Mouse (Mus musculus): ENCODE results near the gene Pcgf3.

Pcgf3 gene

DNA sequence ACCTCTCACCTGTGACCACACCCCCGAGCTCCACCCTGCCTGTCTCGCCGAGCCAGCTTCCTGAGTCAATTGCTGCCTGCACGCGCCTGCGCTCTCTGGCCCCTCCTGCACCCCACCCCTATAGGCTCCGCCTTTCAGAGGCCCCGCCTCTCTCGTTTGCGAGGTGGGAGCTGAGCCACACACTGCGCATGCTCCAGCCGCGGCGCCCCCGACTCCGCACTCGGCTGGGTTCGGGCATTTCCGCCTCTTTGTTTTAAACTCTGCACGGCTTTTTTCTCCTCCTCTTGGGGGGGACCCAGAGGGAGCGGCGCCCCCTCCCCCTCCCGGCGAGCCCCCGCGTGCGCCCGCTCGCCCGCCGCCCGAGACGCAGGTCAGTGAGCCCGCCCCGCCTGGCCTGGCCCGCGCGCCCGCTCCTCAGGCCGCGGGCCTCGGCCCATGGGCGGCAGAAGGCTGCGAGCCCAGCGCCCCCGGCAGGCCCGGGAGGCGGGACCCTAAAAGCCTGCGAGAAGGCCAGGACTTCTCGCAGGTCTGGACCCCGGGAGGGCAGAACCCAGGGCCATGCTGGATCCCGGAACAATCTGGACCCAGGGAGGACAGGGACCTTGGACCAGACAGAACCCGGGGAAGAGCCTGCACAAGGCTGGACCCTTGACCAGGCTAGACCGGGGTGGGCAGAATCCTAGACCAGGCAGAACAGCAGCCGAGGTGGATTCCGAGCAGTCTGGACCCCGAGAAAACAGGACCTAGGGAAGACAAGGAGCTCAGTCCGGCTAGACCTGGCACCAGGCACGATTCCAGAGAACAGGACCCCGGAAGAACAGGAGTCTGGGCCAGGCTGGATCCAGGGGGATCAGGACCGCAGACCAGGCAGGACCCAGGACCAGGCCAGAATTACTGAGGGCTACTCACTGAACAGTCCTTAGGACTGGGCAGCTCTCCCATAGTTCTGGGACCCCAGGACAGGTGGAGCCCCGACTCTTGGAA, at the start of gene Pcgf3:
Gene Pcgf3, plus strand, starts transcription at position 151 of the 984 bp plus-strand sequence.
- peak; percentile 100 for DNase-seq

DNA sequence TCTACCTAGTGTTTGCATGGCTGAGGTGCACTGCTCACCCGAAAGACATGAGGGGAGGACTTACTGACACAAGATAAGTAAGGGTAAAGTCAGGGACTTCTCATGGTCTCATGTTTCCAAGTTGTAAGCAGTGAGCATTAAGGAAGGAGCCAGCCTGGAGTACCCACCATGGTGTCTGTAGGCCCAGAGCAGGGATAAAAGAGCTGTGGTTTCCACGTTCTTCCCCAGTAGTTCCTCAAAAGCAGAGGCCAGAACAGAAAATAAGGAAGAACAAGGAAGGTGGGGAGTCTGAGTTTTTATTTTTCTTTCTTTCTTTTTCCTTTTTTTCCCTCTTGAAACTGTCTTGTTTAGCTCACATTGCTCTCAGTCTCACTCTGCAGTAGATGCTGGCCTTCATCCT, 46.3 kb upstream of the Pcgf3 start:
- DNase-seq, result no peak

DNA sequence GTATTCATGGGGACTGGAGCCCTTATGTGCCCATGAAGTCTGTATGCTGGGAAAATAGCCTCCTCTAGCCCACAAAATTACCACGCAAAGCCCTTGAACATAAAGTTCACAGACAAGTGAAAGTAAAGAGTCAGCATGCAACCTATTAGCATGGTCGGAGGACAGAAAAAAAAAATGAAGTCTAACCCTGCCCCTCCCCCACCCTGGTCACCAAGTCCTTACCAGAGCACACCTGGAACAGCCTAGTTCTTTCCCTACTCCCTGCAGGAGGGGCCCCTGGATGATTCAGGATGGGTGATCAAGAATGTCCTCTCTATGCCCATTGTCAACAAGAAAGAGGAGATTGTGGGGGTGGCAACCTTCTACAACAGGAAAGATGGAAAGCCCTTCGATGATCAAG, 38.3 kb upstream of the Pcgf3 start:
- no peak for DNase-seq

DNA sequence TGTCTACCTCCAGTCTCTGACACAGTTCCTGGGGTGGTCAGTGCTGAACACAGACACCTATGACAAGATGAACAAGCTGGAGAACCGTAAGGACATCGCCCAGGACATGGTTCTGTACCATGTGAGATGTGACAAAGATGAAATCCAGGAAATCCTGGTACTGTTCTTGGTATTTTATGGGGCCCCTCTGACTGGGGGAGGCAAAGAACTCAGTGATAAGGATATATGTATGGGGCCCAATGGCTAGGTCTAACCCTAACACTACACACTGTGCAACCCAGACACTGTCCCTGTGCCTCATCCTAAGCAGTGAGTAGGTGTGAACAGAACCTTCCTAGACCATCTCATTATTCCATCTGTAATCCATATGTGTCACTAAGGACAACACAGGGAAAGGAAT, 37.6 kb upstream of the Pcgf3 start:
- no peak for DNase-seq

DNA sequence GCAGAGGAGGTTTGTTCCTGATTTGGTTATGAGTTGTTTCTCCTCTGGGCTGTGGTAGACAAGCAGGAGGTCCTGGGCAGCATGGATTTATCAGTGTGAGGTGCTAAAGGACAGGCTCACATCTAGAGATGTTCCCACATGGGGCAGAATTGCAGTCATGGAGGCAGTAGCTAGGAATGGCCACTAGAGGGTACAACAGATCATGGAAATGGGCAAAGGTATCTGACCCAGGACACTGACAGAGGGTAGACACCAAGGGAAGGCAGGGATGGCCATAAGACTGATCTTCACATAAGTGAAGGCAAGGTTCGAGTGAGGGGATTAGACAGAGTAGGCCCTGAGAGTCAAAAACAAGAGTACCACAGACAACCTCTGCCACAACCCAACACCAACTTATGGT, 33.8 kb upstream of the Pcgf3 start:
- DNase-seq, result peak; percentile 60

DNA sequence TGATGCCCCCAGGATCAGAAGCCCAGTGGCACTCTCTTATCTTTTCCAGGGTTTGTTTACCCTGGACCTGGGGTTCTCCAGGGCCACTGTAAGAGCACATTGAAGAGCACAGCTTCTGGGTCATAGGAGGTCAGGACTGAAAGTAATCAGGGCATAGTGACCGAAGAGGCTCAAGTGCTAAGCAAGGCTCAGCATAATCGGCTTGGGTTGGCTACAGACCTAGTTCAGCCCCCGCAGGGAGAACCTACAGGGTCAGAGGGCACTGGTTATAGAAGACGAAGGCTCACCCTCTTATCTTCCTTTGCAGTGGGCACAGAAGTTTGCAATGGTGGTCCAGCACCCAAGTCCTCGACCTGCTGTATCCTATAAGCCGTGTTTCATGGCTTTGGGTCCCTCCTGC, 29.8 kb upstream of the Pcgf3 start:
- DNase-seq, result no peak

DNA sequence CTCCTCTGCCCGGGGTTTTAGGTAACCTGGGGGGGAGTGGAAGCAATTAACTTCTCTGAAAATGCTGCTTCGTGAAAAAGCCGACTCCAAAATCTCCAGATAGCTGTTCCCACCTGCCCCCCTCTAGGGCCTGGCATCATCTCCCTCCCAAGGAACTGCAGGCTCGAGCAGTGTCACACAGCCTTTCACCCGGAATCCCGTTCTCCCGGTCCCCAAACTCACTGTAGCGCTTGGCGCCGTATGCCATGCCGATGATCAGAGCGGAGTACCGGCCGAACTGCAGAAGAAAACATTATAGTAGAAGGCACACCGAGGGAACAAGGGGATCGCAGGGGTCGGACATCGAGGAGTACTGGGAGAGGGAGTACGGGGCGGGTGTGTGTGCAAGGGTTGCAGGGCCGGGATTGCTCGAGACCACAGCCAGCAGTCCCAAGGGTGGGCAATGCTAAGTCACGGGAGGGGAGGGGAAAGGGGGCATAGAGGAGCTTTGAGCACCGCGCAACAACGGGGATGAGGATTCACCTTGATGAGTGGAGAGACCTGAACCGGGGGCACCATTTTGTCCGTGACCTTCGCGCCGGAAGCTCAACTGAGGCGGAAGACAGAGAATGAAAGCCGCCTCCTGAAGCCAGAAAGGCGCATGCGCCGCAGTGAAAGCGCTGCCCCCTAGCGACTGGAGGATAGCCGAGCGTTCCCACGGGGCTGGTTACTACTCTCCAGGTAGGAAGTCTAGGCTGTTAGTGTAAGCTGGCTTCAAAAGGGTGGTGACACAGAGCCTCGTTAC, 27.0 kb upstream of the Pcgf3 start, which contains the start of gene Atp5k:
Gene Atp5k, minus strand, starts transcription at position 645 of the 784 bp plus-strand sequence.
- DNase-seq, result peak; percentile 95

DNA sequence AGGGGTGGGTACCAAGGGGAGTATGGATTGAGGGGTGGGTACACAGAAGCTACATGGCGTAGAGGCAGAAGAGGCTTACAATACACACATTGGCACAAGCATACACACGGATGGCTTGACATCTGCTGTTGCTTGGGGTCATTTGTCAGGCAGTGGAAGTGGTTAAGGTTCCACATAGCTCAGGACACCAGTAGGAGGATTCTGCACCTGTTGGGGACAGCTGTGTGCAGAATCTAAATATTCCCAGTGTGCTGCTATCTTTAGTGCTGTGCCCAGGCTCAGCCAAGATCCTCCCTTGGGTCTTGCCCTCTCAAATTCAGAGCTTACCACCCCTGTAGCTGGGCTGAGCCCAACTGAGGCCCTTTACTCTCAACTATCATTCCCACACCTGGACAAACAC, 24.9 kb upstream of the Pcgf3 start:
- no peak for DNase-seq

DNA sequence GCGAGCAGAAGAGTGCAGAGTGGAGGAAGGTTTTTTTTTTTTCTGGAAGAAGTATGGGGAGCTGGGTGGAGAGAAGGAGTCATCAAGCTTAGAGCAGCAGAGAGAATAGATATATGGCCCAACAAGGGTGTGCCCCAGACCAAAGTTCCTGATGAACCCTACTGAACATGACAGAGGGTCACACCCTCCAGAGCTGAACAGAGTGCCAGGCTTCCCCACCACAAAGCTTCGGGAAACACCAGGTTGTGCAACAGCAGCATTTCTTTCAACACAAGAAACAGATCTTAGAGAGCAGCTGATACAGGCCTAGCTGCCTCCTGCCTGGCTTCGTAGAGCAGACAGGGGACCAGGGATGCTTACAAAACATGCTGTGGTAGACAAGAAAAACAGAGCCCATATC, 14.1 kb upstream of the Pcgf3 start:
- no peak for DNase-seq

DNA sequence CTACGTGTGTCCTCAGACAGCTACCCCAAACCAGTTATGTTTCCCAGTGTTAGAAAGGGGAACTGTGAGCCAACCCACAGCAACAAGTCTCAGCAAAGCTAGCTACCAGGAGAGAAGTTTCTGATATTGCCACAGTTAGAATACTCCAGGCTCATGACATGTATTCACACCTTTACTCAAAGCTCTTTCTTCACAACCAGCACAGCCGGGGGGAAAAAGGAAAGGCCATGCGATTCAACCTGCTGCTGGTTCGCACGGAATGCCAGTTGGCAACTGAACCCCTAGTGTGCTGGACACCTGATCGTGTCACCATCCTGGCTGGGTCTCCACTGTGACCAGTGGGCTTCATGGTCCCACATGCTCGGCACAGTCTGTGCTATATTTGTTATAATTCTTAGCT, 13.2 kb upstream of the Pcgf3 start:
- no peak for DNase-seq

DNA sequence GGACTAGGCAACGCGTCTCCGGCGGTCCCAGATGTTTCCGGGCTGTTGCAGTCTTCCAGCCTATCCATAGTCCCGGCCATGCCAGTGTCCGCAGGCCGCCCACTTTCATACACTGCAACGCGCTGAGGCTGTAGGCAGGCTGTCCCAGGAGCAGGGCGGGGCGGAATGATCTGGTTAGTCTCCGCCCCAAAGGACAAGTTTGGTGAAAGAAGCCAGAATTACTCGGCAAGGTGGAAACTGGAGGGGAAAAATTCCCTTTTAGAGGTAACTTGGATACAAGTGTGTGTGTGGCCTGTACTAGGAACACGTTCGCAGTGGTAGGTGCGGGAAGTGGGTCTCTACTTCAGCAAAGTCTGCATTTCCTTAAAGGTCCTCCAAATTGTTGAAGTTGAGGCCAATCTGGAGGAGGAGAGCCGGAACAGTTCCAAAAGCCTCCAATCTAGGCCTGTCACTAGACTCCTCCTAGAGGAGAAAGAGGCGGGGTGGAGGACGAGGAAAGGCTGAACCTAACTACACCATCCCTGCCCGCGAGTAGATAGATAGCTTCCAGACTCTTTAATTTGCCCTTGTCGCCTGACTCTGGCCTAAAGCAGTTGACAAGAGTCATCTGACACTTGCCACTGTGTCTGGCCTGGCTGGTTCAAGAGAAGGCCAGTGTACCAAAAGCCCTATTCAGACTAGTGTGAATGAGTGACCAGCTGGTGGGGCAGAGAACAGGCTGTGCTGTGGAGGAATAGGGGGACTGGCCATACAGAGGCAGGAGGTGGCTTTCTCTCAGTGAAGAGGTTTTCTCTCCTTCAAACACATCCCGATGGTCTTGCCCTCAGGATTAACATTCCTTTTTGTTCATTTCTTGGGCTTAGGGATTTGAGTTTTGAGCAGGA, 12.0 kb upstream of the Pcgf3 start, which contains the start of gene Mfsd7a:
Gene Mfsd7a, minus strand, starts transcription at position 107 of the 884 bp plus-strand sequence.
- DNase-seq, result no peak

DNA sequence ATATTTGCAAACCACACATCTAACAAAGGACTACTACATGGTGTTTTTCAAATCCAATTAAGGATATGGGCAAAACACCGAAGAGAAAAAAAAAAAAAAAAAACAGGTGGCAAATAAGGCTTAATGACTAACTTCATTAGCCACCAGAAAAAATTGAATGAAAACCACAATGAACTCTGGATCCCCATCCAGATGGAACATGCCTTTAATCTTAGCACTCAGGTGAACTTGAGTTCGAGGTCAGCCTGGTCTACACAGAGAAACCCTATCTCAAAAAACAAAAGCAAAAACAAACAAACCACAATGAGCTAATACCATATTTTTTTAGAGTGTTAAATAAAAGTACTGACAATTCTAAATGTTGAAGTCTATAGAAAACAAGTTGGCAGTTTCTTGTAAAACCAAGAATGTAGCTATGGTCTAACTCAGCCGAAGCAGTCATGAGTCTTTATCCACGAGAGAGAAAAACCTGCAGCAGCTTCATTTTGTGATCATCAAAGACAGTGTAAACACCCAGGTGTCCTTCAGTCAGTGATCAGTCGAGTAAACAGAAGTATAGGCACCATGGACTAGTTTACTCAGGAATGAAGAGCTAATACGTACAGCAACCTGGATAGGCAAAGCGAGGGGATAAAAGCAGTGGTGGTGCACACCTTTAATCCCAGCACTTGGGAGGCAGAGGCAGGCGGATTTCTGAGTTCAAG, 10.0 kb upstream of the Pcgf3 start:
- no peak for DNase-seq

DNA sequence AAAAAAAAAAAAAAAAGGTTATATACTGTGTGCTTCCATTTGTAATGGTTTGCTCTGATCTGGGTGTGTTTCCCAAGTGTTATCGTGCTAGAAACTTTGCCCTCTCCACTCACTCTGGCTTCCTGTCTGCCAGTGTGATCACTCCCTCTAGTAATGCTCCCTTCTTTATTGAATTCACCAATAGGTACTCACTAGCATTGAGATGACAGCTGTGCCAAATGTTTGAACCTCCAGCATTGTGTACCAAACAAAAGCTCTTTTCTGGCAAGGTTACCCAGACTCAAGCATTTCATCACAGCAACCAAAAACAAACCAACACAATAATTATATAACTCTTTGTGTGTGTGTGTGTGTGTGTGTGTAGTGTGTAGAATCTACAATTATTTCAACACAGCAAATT, 9.4 kb upstream of the Pcgf3 start:
- no peak for DNase-seq

DNA sequence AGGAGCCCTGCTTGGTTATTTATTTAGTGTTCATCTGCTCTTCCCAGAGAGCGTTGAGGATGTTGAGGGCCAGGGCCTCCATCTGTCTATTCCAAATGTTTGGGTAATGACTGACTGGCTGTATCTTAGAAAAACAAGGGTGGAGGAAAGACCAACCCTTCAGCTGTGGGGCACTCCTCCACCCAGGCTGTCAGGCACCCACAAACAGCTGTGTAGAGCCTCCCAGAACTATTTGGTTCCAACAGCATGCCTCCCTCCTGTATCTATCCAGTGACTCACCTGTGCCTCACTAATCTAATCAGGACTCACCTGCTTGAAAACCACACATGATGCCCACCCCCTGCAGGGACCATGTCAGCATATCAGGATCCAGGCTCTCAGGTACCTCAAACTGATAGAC, 8.6 kb upstream of the Pcgf3 start:
- DNase-seq, result no peak

DNA sequence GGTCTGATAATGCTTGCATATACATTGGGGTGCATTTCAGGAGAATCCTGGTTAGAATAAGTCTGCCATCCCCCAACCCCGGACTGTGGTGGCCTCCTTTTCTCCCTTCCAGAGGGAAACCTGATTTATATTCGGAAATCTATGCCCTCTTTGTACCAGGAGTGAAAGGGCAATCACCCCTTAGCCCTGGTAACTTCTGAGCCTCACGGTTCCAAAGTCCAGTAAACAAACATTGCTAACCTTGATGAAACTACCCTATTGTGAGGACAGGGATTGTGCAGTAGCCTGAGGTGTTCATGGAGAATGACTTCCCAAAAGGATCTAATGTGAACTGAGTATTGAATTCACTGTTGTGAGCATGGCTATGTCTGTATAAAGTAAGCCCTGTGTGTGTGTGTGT, 6.9 kb upstream of the Pcgf3 start:
- no peak for DNase-seq

DNA sequence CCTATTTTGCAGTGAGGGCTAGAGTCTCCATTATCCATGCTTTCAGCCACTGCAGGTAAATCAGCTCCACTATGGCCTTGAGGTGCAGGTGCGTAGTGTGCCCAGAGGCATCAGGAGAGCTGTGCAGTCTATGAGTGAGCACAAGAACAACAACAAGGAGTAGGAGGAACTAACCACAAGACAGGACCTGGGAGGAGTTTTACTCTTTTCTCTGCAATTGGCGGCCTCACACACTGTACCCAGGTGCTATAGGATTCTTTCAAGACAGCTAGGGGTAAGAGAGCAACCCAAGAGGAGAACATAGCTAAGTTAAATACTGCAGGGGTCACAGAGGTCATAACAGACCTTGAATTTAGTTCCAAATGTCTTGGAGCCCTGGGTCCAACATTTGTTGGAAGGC, 2.3 kb upstream of the Pcgf3 start:
- peak; percentile 47 for DNase-seq

DNA sequence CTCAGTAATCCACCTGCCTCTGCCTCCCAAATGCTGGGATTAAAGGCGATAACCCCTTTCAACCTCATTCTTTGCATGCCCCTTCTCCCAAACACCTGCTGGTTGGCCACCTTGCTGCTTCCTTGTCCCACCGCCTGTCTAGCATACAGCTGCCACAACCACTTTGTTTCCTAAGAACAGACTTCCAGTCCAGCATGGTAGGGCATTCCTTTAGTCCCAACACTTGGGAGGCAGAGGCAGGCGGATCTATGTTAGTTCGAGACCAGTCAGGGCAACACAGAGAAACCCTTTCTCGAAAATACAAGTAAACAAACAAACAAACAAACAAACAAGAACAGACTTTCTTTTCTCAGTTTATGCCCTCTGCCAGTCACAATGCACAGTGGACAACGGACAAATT, 571 bp upstream of the Pcgf3 start:
- peak; percentile 11 for DNase-seq

DNA sequence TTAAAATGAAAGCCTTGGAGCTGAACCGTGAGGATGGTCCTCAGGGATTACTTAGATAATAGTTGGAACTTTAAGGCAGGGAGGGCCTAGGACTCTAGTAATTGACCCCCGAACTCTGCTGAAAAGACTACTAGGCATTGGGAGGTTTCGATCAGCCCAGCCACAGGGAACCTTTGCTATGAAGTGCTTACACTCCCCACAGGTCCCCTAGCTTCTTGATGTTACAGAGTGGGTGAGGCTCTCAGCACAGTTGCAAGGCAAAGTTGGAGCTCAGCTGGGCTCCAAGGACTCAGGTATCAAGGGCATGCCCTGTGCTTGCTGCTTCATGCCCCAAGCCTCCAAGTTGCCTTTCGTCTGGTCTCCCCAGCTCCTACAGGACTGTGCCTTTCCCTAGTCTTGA, 1.4 kb downstream of the Pcgf3 start:
- peak; percentile 7 for DNase-seq

DNA sequence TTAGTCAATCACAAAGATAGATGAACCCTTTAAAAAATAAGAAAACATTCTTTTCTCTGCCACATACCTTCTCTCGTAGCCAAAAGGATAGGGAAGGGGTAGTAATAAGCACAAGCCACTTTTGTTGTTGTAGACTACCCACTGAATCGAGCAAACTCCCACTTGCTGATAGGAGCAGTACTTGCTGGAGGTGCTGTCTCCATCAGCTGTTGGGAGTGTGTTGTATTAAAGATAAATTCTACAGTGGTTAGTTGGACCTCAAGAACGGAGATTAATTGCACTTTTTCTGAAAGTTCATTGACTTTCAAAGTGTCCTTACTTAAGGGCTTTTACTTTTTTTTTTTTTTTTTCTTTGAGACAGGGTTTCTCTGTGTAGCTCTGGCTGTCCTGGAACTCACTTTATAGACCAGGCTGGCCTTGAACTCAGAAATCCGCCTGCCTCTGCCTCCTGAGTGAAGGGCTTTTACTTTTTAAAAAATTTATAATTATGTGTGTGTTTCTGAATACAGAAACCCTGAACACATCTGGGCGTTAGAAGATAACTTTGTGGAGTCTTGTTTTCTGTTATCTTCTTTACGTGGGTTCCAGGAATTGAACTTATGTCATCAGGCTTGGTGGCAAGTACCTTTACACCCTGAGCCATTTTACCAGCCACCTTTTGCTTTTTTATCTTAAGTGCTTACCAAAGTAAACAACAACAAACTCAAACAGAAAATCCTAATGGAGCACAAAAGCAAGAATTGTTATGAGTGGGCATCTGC, 4.3 kb downstream of the Pcgf3 start:
- no peak for DNase-seq

DNA sequence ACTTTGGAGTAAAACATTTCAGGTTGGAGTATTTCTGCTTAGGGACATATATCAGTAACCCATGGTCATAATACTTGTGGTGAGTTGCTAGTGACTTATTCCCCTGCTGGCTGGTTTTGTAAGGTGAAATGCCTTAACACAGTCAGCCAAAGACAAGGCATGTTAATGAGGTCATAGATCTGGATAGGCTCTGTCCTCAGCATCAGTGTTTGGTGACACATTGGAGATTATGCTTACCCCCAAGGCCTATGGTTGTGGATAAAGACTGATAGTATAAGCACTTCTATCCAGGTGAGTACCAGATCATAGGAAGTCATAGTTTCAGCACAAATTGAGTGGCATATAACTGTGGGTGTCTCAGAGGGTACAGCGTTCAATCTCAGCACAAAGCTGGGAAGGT, 5.6 kb downstream of the Pcgf3 start:
- DNase-seq, result no peak

DNA sequence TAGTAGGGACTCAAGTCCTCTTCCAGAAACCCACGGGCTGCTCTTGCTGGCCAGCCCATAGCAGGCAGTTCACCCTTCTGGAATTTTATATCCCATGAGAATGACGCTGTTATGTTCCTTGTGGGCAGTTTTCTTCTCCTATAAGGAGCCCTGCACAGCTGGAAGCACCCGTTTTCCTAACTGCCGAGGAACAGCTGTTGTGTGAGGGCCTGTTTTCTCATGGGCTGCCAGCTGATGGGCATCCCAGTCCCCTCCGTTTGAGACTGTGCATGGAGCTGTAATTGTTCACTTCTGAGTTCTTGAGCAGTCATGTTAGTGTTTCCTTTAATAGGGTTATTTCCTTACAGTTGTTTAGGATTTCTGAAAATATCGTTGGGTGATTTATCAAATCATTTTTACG, 8.6 kb downstream of the Pcgf3 start:
- DNase-seq, result no peak
